ENCODE assay signal across 18 mouse cellular contexts in genomic region chr13:101244326-101244725, GRCm38 (mm10).
A peak's percentile ranks its signal among the peaks of the same experiment; 100 is the strongest.
DNase-seq lines count a peak whose midpoint lies in the region; TF ChIP-seq lines count a peak whose summit lies in the region.
"Had no signal": no experiment of that assay in that cellular context is flagged by ENCODE, and none has a peak within 500 bp of the region (broad histone marks: within the 10 kb centered on the region; RNA-seq: fewer than 3 reads in every experiment).

No protein-coding gene starts in this region.

- H3K27ac ChIP-seq in gastrocnemius, adult 2 months: no peak overlapping the region
- H3K27ac ChIP-seq: embryonic facial prominence, embryonic 15.5 days; forebrain, embryonic 15.5 days; heart, adult 2 months; heart, embryonic 15.5 days; hindbrain, embryonic 10.5 days; hindbrain, embryonic 14.5 days had no signal

- peak; percentile 57 for DNase-seq in gastrocnemius, adult 18-20 months (ENCODE audit: low spot score)
- no peak for DNase-seq in gastrocnemius, adult 2 months
- peak; percentile 7 for DNase-seq in lung, postnatal 10 days
- no peak for DNase-seq in lung, postnatal 36 days
- peak; percentile 9 for DNase-seq in fibroblast of lung, adult 2 months (ENCODE audit: low read depth)
- DNase-seq in adrenal gland, adult (ENCODE audit: inconsistent age in 2 of 2, low spot score in 1 of 2): no peak
- DNase-seq in thymus, postnatal 25 days: no peak
- DNase-seq: adrenal gland, postnatal 14 days; cerebellum, adult 2 months; embryo, embryonic 11 days; heart, adult 2 months; heart, postnatal 14 days had no signal

- no peak for TF ChIP-seq CTCF in gastrocnemius, adult 2 months (IDR thresholded peaks at IDR 0.05)

- no peak overlapping the region for H3K4me3 ChIP-seq in gastrocnemius, adult 2 months
- H3K4me3 ChIP-seq: embryonic facial prominence, embryonic 15.5 days; erythroblast, embryonic 14.5 days; forebrain, embryonic 15.5 days; heart, adult 2 months; heart, embryonic 15.5 days; hindbrain, embryonic 10.5 days had no signal

- intact Hi-C loops in gastrocnemius, adult 2 months (cut with DNase I): no loop called here

Comparison
In these comparisons a context has a peak if more than half of its experiments do, and no peak if none do; other contexts are left out.
1. DNase-seq: peak in gastrocnemius, adult 18-20 months (single experiment), lung, postnatal 10 days (single experiment) and fibroblast of lung, adult 2 months (single experiment); none in gastrocnemius, adult 2 months (single experiment), lung, postnatal 36 days (single experiment), adrenal gland, adult (0 of 2) and thymus, postnatal 25 days (single experiment).